Mouse (Mus musculus) ES-E14 (cell line): ENCODE results near the gene Rmnd5b.

Source experiments
- MAFK ChIP-seq: IDR thresholded peaks from 2 replicates; pipeline ENCODE4 v1.6.1; 2014; ENCODE audit warnings: mild to moderate bottlenecking, low read depth, low read length, inconsistent platforms; ENCODE audit not compliant: insufficient read depth
- ZC3H11A ChIP-seq: IDR thresholded peaks from 2 replicates; pipeline ENCODE4 v1.6.1; 2012; ENCODE audit warnings: low read depth, mild to moderate bottlenecking, inconsistent platforms, low read length, borderline replicate concordance
- ZNF384 ChIP-seq: IDR thresholded peaks from 2 replicates; pipeline ENCODE4 v1.6.1; 2012; ENCODE audit warnings: low read depth, low read length, inconsistent platforms

DNA sequence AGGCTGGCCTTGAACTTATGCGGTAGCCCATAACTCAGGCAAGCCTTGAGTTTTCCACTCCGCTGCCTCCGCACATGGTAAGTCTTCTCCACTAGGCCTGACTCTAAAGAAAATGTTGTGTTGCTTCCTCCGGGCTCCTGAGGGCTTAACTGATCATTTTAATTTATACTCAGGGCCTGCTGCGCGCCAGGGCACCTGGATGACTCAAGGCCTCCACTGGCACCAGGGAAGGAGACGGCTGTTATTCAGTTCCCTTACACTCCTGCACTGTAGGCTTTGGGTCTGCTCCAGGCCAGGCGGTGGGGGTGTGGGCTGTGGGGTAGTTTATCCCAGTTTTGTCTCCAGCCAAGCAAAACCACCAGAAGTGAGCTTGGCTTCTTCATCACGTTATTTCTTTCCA lies 37.6 kb upstream of the Rmnd5b start:
- no peak for TF ChIP-seq ZC3H11A
- TF ChIP-seq MAFK: no peak
- TF ChIP-seq ZNF384: no peak
